Mouse (Mus musculus) MEL (cell line): ENCODE data around the gene Hsf5. TPM values are rescaled to one million over a fixed set of nuclear protein-coding genes. Genes with fewer than 3 reads are reported as not detected.

Experiments
- DNase-seq: peaks from one replicate; pipeline ENCODE4 v3.0.0; 2011; ENCODE audit warnings: low read depth, low spot score
- H3K27ac ChIP-seq: 2 replicates; pipeline ENCODE4 v1.5.1; 2012; ENCODE audit warnings: low read depth, mild to moderate bottlenecking, control low read depth, low read length, moderate library complexity; ENCODE audit not compliant: control insufficient read depth
- H3K27me3 ChIP-seq, 2 experiments: fragments of 150-350 bp in 1 of 2; sonication (generic) in 1 of 2; 2 replicates each; pipeline ENCODE4 v1.6.1; 2012; ENCODE audit warnings: low read length in 2 of 2, mild to moderate bottlenecking in 2 of 2, improper control_type of control experiment in 1 of 2, moderate library complexity in 1 of 2; ENCODE audit not compliant: insufficient read depth in 2 of 2, control insufficient read depth in 1 of 2
- H3K36me3 ChIP-seq, 2 experiments: 2 replicates each; pipeline ENCODE4 v1.6.1; 2012 to 2014; ENCODE audit warnings: low read length in 2 of 2, improper control_type of control experiment in 1 of 2, inconsistent platforms in 1 of 2, mild to moderate bottlenecking in 1 of 2; ENCODE audit not compliant: insufficient read depth in 2 of 2, control insufficient read depth in 1 of 2
- H3K4me1 ChIP-seq, 2 experiments: fragments of 150-350 bp in 1 of 2; sonication (generic) in 1 of 2; 2 replicates each; pipeline ENCODE4 v1.6.1; 2012; ENCODE audit warnings: low read length in 2 of 2, improper control_type of control experiment in 1 of 2, mild to moderate bottlenecking in 1 of 2; ENCODE audit not compliant: insufficient read depth in 2 of 2, control insufficient read depth in 1 of 2
- H3K4me3 ChIP-seq, 2 experiments: fragments of 150-350 bp in 1 of 2; sonication (generic) in 1 of 2; 2 replicates each; pipeline ENCODE4 v1.5.1; 2012; ENCODE audit warnings: low read depth in 2 of 2, low read length in 2 of 2, mild to moderate bottlenecking in 2 of 2, moderate library complexity in 2 of 2, control low read depth in 1 of 2, improper control_type of control experiment in 1 of 2; ENCODE audit not compliant: control insufficient read depth in 1 of 2, insufficient read depth in 1 of 2
- H3K79me2 ChIP-seq: 2 replicates; pipeline ENCODE4 v1.6.1; 2012; ENCODE audit warnings: mild to moderate bottlenecking, low read length, moderate library complexity; ENCODE audit not compliant: control insufficient read depth, poor library complexity, insufficient read depth
- H3K9ac ChIP-seq: 2 replicates; pipeline ENCODE4 v1.6.1; 2012; ENCODE audit warnings: low read depth, mild to moderate bottlenecking, control low read depth, low read length, moderate library complexity; ENCODE audit not compliant: control insufficient read depth, poor library complexity, severe bottlenecking
- H3K9me3 ChIP-seq: fragments of 150-350 bp; sonication (generic); replicated peaks from 2 replicates; pipeline ENCODE4 v1.6.1; 2012; ENCODE audit warnings: mild to moderate bottlenecking, low read length, improper control_type of control experiment, moderate library complexity; ENCODE audit not compliant: insufficient read depth
- EP300 ChIP-seq, 2 experiments: IDR thresholded peaks; 2 replicates each; pipeline ENCODE4 v1.6.1; 2011; ENCODE audit warnings: improper control_type of control experiment in 2 of 2, low read length in 2 of 2, low read depth in 1 of 2, mild to moderate bottlenecking in 1 of 2
- ETS1 ChIP-seq: IDR thresholded peaks from 2 replicates; pipeline ENCODE4 v1.6.1; 2012; ENCODE audit warnings: low read depth, mild to moderate bottlenecking, inconsistent platforms, low read length, improper control_type of control experiment, moderate library complexity
- GATA1 ChIP-seq: IDR thresholded peaks from 2 replicates; pipeline ENCODE4 v1.6.1; 2011; ENCODE audit warnings: low read depth, low read length, improper control_type of control experiment
- MAX ChIP-seq: IDR thresholded peaks from 2 replicates; pipeline ENCODE4 v1.6.1; 2011; ENCODE audit warnings: low read length, improper control_type of control experiment
- MEF2A ChIP-seq: IDR thresholded peaks from 2 replicates; pipeline ENCODE4 v1.6.1; 2014; ENCODE audit warnings: low read depth, mild to moderate bottlenecking, inconsistent platforms, low read length, improper control_type of control experiment; ENCODE audit not compliant: poor library complexity, insufficient replicate concordance, severe bottlenecking; ENCODE audit errors: extremely low read depth
- NELFE ChIP-seq: IDR thresholded peaks from 2 replicates; pipeline ENCODE4 v1.6.1; 2011; ENCODE audit warnings: low read depth, low read length, improper control_type of control experiment
- POLR2AphosphoS2 ChIP-seq: IDR thresholded peaks from 2 replicates; pipeline ENCODE4 v1.6.1; 2011; ENCODE audit warnings: low read length, improper control_type of control experiment
- RAD21 ChIP-seq: IDR thresholded peaks from 2 replicates; pipeline ENCODE4 v1.6.1; 2011; ENCODE audit warnings: mild to moderate bottlenecking, low read depth, low read length, improper control_type of control experiment
- RCOR1 ChIP-seq: IDR thresholded peaks from 2 replicates; pipeline ENCODE4 v1.6.1; 2012; ENCODE audit warnings: low read depth, mild to moderate bottlenecking, inconsistent platforms, low read length, improper control_type of control experiment
- SIN3A ChIP-seq: IDR thresholded peaks from 2 replicates; pipeline ENCODE4 v1.6.1; 2012; ENCODE audit warnings: low read length, improper control_type of control experiment, inconsistent platforms
- USF1 ChIP-seq: IDR thresholded peaks from 2 replicates; pipeline ENCODE4 v1.6.1; 2014; ENCODE audit warnings: low read depth, mild to moderate bottlenecking, inconsistent platforms, low read length, improper control_type of control experiment, moderate library complexity
- polyA plus RNA-seq, 2 experiments: library from polyadenylated mRNA; stranded (reverse) in 1 of 2; unstranded in 1 of 2; fragments of >175 nt in 1 of 2; fragments of >200 nt in 1 of 2; gene quantifications; 2 replicates each; pipeline versions ENCODE4 v1.2.1 to v1.2.4; 2012; ENCODE audit warnings: low replicate concordance in 2 of 2, low read depth in 1 of 2; ENCODE audit not compliant: insufficient read length in 2 of 2, insufficient read depth in 1 of 2, missing spikeins in 1 of 2
- total RNA-seq: library from RNA; depleted of rRNA; stranded (reverse); fragments of 300-350 nt; gene quantifications from 2 replicates; pipeline ENCODE4 v1.2.3, GENCODE M21; 2012

Hsf5 gene
- total and polyA plus RNA-seq, 3 experiments = 0.03 TPM; not detected in 2

- Histone ChIP-seq H3K36me3 (peaks cover 0 to 8% of the 10 kb centered on the region in 2 experiments; a peak in 2 of 4 replicates), H3K4me3 (no peak overlapping the region)
- TF ChIP-seq NELFE = no peak
- TF ChIP-seq SIN3A = no peak
Measured at GRCm38 (mm10) chr11:87682838-87683571, 66.0 kb downstream of the Hsf5 start.

GRCm38 (mm10) chr11:87686407-87686806, 69.4 kb downstream of the Hsf5 start:
- no peaks in the 10 kb centered on the region for H3K9me3 ChIP-seq
- H3K4me3 ChIP-seq = no peak overlapping the region
- TF ChIP-seq POLR2AphosphoS2 (no peak), USF1 (no peak), MEF2A (no peak), RAD21 (no peak)
- TF ChIP-seq, all 39 proteins: peak for 0
- peaks cover 20 to 28% of the 10 kb centered on the region in 2 experiments for H3K4me1 ChIP-seq
- peaks cover 0 to 22% of the 10 kb centered on the region in 2 experiments; a peak in 2 of 4 replicates for H3K36me3 ChIP-seq
- no peak overlapping the region for H3K27ac ChIP-seq
- H3K9ac ChIP-seq = no peak overlapping the region
- no peaks in the 10 kb centered on the region; the same call in 1 of the 2 replicates for H3K79me2 ChIP-seq
- H3K27me3 ChIP-seq = no peaks in the 10 kb centered on the region
- no peak for DNase-seq

More at GRCm38 (mm10) chr11:87682838-87683571, 66.0 kb downstream of the Hsf5 start:
- DNase-seq = no peak
- Histone ChIP-seq H3K9me3 (no peaks in the 10 kb centered on the region), H3K27ac (no peak overlapping the region), H3K79me2 (no peaks in the 10 kb centered on the region), H3K9ac (no peak overlapping the region), H3K27me3 (no peaks in the 10 kb centered on the region), H3K4me1 (peaks cover 5 to 9% of the 10 kb centered on the region in 2 experiments; a peak in 3 of 4 replicates)

- H3K9ac ChIP-seq = no peak overlapping the region
- no peaks in the 10 kb centered on the region for H3K9me3 ChIP-seq
- peaks cover 0 to 22% of the 10 kb centered on the region in 2 experiments; a peak in 2 of 4 replicates for H3K36me3 ChIP-seq
- H3K79me2 ChIP-seq = no peaks in the 10 kb centered on the region; the same call in 1 of the 2 replicates
- no peak overlapping the region for H3K27ac ChIP-seq
- peak; percentile 38; the same call in 1 of the 2 replicates for TF ChIP-seq SIN3A
- peak; percentile 65; the same call in 1 of the 2 replicates for TF ChIP-seq RCOR1
- peak; percentile 71 for TF ChIP-seq GATA1
- TF ChIP-seq EP300 (IDR thresholded peaks at IDR 0.05; ENCODE audit: low read depth in 1 of 2, low read length in 2 of 2) = peak; percentile 50 to 57; a peak in 1 of 4 replicates
- TF ChIP-seq ETS1 = peak; percentile 24; the same call in 1 of the 2 replicates
- TF ChIP-seq MAX = no peak
- TF ChIP-seq, all 39 proteins: peak for 5
- no peaks in the 10 kb centered on the region for H3K27me3 ChIP-seq
- H3K4me3 ChIP-seq = no peak overlapping the region
- DNase-seq = peak; percentile 22
- H3K4me1 ChIP-seq = peaks cover 20 to 28% of the 10 kb centered on the region in 2 experiments
Measured at GRCm38 (mm10) chr11:87687246-87688225, 70.6 kb downstream of the Hsf5 start.
